Mouse (Mus musculus) gonadal fat pad, adult 2 months (tissue): ENCODE data around the gene Hand2. TPM values are rescaled to one million over a fixed set of nuclear protein-coding genes. Genes with fewer than 3 reads are reported as not detected.

ENCODE experiments used
- DNase-seq: peaks from one replicate; pipeline ENCODE4 v3.0.0-alpha.2; 2012; ENCODE audit warnings: low read depth
- polyA plus RNA-seq: library from polyadenylated mRNA; depleted of rRNA; stranded (reverse); fragments of >200 nt; gene quantifications from 2 replicates; pipeline ENCODE4 v1.2.3, GENCODE M21; 2012

Hand2 gene
- polyA plus RNA-seq, 1 experiment: 0.45 TPM

- DNase-seq: no peak
Observed at GRCm38 (mm10) chr8:57324671-57325070, 3.9 kb downstream of the Hand2 start.

GRCm38 (mm10) chr8:57325111-57325891, 4.5 kb downstream of the Hand2 start:
- DNase-seq: no peak

- DNase-seq: no peak
Observed at GRCm38 (mm10) chr8:57326091-57327065, 5.6 kb downstream of the Hand2 start.

GRCm38 (mm10) chr8:57327281-57328160, 6.7 kb downstream of the Hand2 start:
- DNase-seq: no peak

- no peak for DNase-seq
Observed at GRCm38 (mm10) chr8:57328161-57328920, 7.6 kb downstream of the Hand2 start.

GRCm38 (mm10) chr8:57328931-57329341, 8.2 kb downstream of the Hand2 start:
- DNase-seq: no peak

- no peak for DNase-seq
Observed at GRCm38 (mm10) chr8:57330106-57330505, 9.3 kb downstream of the Hand2 start.

- DNase-seq: no peak
Observed at GRCm38 (mm10) chr8:57331727-57332630, 11.2 kb downstream of the Hand2 start.

- DNase-seq: no peak
Observed at GRCm38 (mm10) chr8:57332676-57333482, 12.1 kb downstream of the Hand2 start.

- no peak for DNase-seq
Observed at GRCm38 (mm10) chr8:57333483-57333770, 12.6 kb downstream of the Hand2 start.

- DNase-seq: no peak
Observed at GRCm38 (mm10) chr8:57333795-57334551, 13.2 kb downstream of the Hand2 start.

- DNase-seq: no peak
Observed at GRCm38 (mm10) chr8:57334714-57335113, 13.9 kb downstream of the Hand2 start.

GRCm38 (mm10) chr8:57337271-57338030, 16.7 kb downstream of the Hand2 start:
- no peak for DNase-seq

- no peak for DNase-seq
Observed at GRCm38 (mm10) chr8:57339711-57340650, 19.2 kb downstream of the Hand2 start.

- DNase-seq: no peak
Observed at GRCm38 (mm10) chr8:57340840-57341540, 20.2 kb downstream of the Hand2 start.

- DNase-seq: no peak
Observed at GRCm38 (mm10) chr8:57341541-57341840, 20.7 kb downstream of the Hand2 start.
